Mouse (Mus musculus) G1E (cell line): ENCODE measurements at regions not wholly inside any gene's neighbourhood (a gene's known extent, or its start where the extent isn't known, plus 50 kb on each side); places are given as distances from the start of the nearest gene placed in this dataset.

ENCODE experiments used
- CTCF ChIP-seq: IDR thresholded peaks from 2 replicates; pipeline ENCODE4 v1.5.1; 2012; ENCODE audit warnings: low read depth, low read length, inconsistent platforms, mixed read lengths
- GATA1 ChIP-seq: IDR thresholded peaks from 2 replicates; pipeline ENCODE4 v1.6.1; 2012; ENCODE audit warnings: borderline replicate concordance, low read length, inconsistent platforms, mixed read lengths
- GATA2 ChIP-seq: IDR thresholded peaks from 2 replicates; pipeline ENCODE4 v1.6.1; 2012; ENCODE audit warnings: low read depth, low read length, inconsistent platforms, borderline replicate concordance
- POLR2AphosphoS5 ChIP-seq: IDR thresholded peaks from 2 replicates; pipeline ENCODE4 v1.6.1; 2012; ENCODE audit warnings: low read depth, low read length, inconsistent platforms; ENCODE audit not compliant: insufficient replicate concordance
- TAL1 ChIP-seq: conservative IDR thresholded peaks from 2 replicates; pipeline ENCODE4 v1.6.1; 2012; ENCODE audit warnings: low read depth, low read length, inconsistent platforms, mixed read lengths

- TF ChIP-seq CTCF (no peak), GATA2 (no peak), GATA1 (no peak), TAL1 (no peak), POLR2AphosphoS5 (no peak)
Observed at GRCm38 (mm10) chr4:105423727-105424201, 266.6 kb downstream of the Plpp3 start.
